Mouse (Mus musculus) liver, embryonic 14.5 days (tissue): ENCODE results near the gene D10Wsu102e.

Source experiments
- CTCF ChIP-seq: IDR thresholded peaks from 2 replicates; pipeline ENCODE4 v1.5.1; 2016; ENCODE audit warnings: antibody characterized with exemption, low read depth, control low read depth
- EP300 ChIP-seq: IDR thresholded peaks from 2 replicates; pipeline ENCODE4 v1.6.1; 2016; ENCODE audit warnings: antibody characterized with exemption, low read depth

DNA sequence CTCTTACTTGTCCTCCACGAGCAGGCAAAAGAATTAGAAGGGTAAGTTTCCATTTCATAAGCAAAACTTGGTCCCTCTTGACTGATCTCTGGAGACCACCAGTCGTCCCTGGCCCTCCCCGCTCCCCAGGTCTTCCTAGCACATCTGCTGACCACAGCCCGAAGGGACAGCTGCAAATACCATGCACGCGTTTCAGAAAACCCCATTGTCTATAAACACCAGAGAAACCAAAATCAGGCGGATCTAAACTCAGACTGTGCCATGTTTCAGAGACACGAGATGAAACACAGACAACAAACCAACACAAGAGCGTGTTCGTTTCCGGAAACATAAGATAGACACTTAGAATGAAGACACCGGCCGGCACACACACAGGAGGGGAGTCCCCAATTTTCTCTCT, 115.2 kb downstream of the D10Wsu102e start:
- TF ChIP-seq CTCF (no peak), EP300 (no peak)
